Mouse (Mus musculus) hindbrain, embryonic 13.5 days (tissue): ENCODE measurements around the gene Gps2. TPM values are rescaled to one million over a fixed set of nuclear protein-coding genes. Genes with fewer than 3 reads are reported as not detected.

Experiments
- ATAC-seq: fragments of 200-750 bp; cut with Nextera tagmentation; 2 replicates; pipeline ENCODE4 v1.8.0; 2017; ENCODE audit warnings: moderate TSS enrichment; ENCODE audit not compliant: low FRiP score
- H3K27ac ChIP-seq: fragments of 300-500 bp; sonication (generic); 2 replicates; pipeline ENCODE4 v1.5.1; 2015; ENCODE audit warnings: inconsistent platforms, mild to moderate bottlenecking, moderate library complexity
- H3K27me3 ChIP-seq: fragments of 300-500 bp; sonication (generic); 2 replicates; pipeline ENCODE4 v1.6.1; 2015; ENCODE audit warnings: mild to moderate bottlenecking, inconsistent platforms
- H3K36me3 ChIP-seq: fragments of 300-500 bp; sonication (generic); 2 replicates; pipeline ENCODE4 v1.6.1; 2015; ENCODE audit warnings: mild to moderate bottlenecking, inconsistent platforms
- H3K4me1 ChIP-seq: fragments of 300-500 bp; sonication (generic); replicated peaks from 2 replicates; pipeline ENCODE4 v1.6.1; 2015; ENCODE audit warnings: inconsistent platforms
- H3K4me2 ChIP-seq: fragments of 300-500 bp; sonication (generic); 2 replicates; pipeline ENCODE4 v1.6.1; 2015; ENCODE audit warnings: inconsistent platforms, mild to moderate bottlenecking, moderate library complexity
- H3K4me3 ChIP-seq: fragments of 300-500 bp; sonication (generic); 2 replicates; pipeline ENCODE4 v1.5.1; 2015; ENCODE audit warnings: mild to moderate bottlenecking, inconsistent platforms
- H3K9ac ChIP-seq: fragments of 300-500 bp; sonication (generic); 2 replicates; pipeline ENCODE4 v1.6.1; 2015; ENCODE audit warnings: mild to moderate bottlenecking, inconsistent platforms
- H3K9me3 ChIP-seq: fragments of 300-500 bp; sonication (generic); 2 replicates; pipeline ENCODE4 v1.6.1; 2016; ENCODE audit warnings: inconsistent platforms
- WGBS: fragments of 180-500 bp; shearing (Covaris S2); methylation state at CpG from one replicate; pipeline ENCODE4 v1.1.7; 2015; 5-methylcytosine and 5-hydroxymethylcytosine counted together
- polyA plus RNA-seq: library from polyadenylated mRNA; unstranded; fragments of >200 nt; fragmentation: Nextera tagmentation; extraction: Ambion mirVana; gene quantifications from 2 replicates; pipeline ENCODE4 v1.2.1, GENCODE M21; 2015

Gene Gps2
- polyA plus RNA-seq, 1 experiment from 2014 or later: 72.4 TPM

- 80% methylated on average over 5 of the region's 5 CpGs for WGBS
Measured at GRCm38 (mm10) chr11:69894671-69895070, 19.0 kb upstream of the Gps2 start.

DNA sequence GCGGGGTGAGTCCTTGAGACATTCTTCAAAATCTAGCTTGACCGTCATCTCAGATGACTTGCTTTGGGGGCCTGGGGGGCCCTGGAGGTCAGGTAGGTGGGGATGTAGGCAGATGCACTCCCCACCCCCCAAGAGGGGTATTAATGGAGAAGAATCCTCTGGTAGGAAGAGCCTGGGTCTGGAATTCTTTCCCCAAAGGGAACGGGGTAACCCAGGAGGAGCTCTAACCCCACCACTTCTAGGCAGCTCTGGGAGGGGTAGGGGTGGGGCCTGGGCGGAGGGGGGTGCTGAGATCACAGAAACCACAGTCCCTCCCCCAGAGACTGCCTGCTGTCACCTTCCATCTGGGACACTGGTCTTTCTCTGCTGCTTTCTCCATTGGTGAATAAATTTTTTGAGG is 18.4 kb upstream of the Gps2 start, which contains the start of gene Acap1:
Acap1 (minus strand) TSS at position 249 of the 400 bp plus-strand sequence.
- no peak within 1 kb of the TSS for H3K4me3 ChIP-seq
- WGBS: 84% methylated on average over 4 of the region's 4 CpGs
- no peak for ATAC-seq
- H3K9me3 ChIP-seq: no peaks in the 10 kb centered on the region
- peaks cover 3% of the 10 kb centered on the region; the same call in 1 of the 2 replicates for H3K36me3 ChIP-seq
- no peak within 1 kb of the TSS for H3K9ac ChIP-seq
- H3K4me1 ChIP-seq: peaks cover 21% of the 10 kb centered on the region
- no peak within 1 kb of the TSS for H3K27ac ChIP-seq
- 0 out of 2 replicates have a peak, but pooled peaks cover 3% of the 10 kb centered on the region for H3K27me3 ChIP-seq
- no peak within 1 kb of the TSS for H3K4me2 ChIP-seq

More at GRCm38 (mm10) chr11:69894671-69895070, 19.0 kb upstream of the Gps2 start:
- Histone ChIP-seq H3K36me3 (peaks cover 3% of the 10 kb centered on the region; the same call in 1 of the 2 replicates), H3K9ac (no peak overlapping the region), H3K4me1 (peaks cover 17% of the 10 kb centered on the region), H3K4me2 (no peak overlapping the region), H3K9me3 (no peaks in the 10 kb centered on the region), H3K4me3 (no peak overlapping the region), H3K27me3 (0 out of 2 replicates have a peak, but pooled peaks cover 3% of the 10 kb centered on the region), H3K27ac (no peak overlapping the region)
- no peak for ATAC-seq

- peak overlapping the region; percentile 89 for H3K4me3 ChIP-seq
- H3K4me2 ChIP-seq: peak overlapping the region; percentile 94
- peaks cover 21% of the 10 kb centered on the region for H3K36me3 ChIP-seq
- WGBS: 35% methylated on average over 4 of the region's 4 CpGs
- H3K9me3 ChIP-seq: no peaks in the 10 kb centered on the region
- H3K9ac ChIP-seq: peak overlapping the region; percentile 97
- no peak for ATAC-seq
- no peaks in the 10 kb centered on the region for H3K27me3 ChIP-seq
- H3K27ac ChIP-seq: peak overlapping the region; percentile 99; the same call in 1 of the 2 replicates
- H3K4me1 ChIP-seq: peaks cover 36% of the 10 kb centered on the region
Measured at GRCm38 (mm10) chr11:69899870-69900269, 13.8 kb upstream of the Gps2 start.

GRCm38 (mm10) chr11:69900471-69901405 is 12.9 kb upstream of the Gps2 start, which contains the start of the genes 2810408A11Rik and Neurl4:
Gene 2810408A11Rik (minus strand): TSS chr11:69900987.
Gene Neurl4 (plus strand): TSS chr11:69901072.
- Histone ChIP-seq H3K36me3 (peaks cover 29% of the 10 kb centered on the region), H3K9me3 (no peaks in the 10 kb centered on the region), H3K4me3 (peak within 1 kb of the TSS; percentile 89), H3K9ac (peak within 1 kb of the TSS; percentile 97), H3K27me3 (no peaks in the 10 kb centered on the region), H3K4me2 (peak within 1 kb of the TSS; percentile 94), H3K4me1 (peaks cover 36% of the 10 kb centered on the region), H3K27ac (peak within 1 kb of the TSS; percentile 99)
- ATAC-seq: peak; percentile 93
- under 1% methylated on average over 38 of the region's 38 CpGs for WGBS

DNA sequence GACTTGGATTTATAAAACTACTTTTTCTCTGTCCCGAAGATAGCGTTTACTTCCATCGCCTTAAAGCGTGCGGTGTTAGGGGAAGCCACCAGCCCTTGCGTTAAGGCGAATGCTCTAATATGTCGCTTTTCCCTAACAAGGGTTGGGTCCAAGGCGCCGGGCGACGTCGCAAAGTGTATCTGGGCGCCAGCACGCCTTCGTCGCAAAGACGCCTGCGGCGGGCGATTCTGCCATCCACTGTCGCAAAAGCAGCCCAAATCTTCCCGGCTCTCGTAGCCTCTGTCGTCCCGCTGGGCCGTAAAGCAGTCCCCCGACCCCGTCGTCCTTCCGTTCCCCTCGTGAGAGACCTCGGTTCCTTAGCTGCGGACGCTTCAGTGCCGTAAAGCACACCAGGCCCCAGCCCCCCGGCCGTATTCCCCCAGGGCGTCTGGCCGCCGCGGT is 12.3 kb upstream of the Gps2 start:
- peak; percentile 74 for ATAC-seq
- under 1% methylated on average over 42 of the region's 42 CpGs for WGBS
- Histone ChIP-seq H3K9me3 (no peaks in the 10 kb centered on the region), H3K4me2 (peak overlapping the region; percentile 94), H3K36me3 (peaks cover 36% of the 10 kb centered on the region), H3K27ac (peak overlapping the region; percentile 99), H3K4me3 (peak overlapping the region; percentile 89), H3K9ac (peak overlapping the region; percentile 97), H3K27me3 (no peaks in the 10 kb centered on the region), H3K4me1 (peaks cover 36% of the 10 kb centered on the region)

DNA sequence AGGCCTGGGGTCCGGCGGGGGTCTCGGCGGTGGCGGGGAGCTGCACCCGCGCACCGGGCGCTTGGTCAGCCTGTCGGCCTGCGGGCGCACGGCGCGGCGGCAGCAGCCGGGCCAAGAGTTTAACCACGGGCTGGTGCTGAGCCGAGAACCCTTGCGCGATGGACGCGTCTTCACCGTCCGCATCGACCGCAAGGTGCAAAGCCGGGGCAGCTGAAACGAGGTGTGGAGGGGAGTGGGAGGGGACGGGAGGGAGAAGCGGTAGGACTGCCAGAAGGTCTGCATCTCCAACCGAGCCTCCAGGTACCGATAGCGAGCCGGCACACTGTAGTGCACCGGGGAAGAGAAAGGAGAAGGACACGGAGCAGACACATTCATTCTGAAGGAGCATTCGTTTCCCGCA is 11.7 kb upstream of the Gps2 start:
- Histone ChIP-seq H3K36me3 (peaks cover 41% of the 10 kb centered on the region), H3K27me3 (no peaks in the 10 kb centered on the region), H3K4me3 (peak overlapping the region; percentile 89), H3K4me2 (peak overlapping the region; percentile 94), H3K9me3 (no peaks in the 10 kb centered on the region), H3K27ac (peak overlapping the region; percentile 99), H3K9ac (peak overlapping the region; percentile 97), H3K4me1 (peaks cover 36% of the 10 kb centered on the region)
- no peak for ATAC-seq
- WGBS: under 1% methylated on average over 34 of the region's 39 CpGs

- H3K36me3 ChIP-seq: peaks cover 49% of the 10 kb centered on the region
- H3K27ac ChIP-seq: no peak overlapping the region
- H3K9me3 ChIP-seq: no peaks in the 10 kb centered on the region
- H3K9ac ChIP-seq: peak overlapping the region; percentile 97
- peak overlapping the region; percentile 89 for H3K4me3 ChIP-seq
- no peaks in the 10 kb centered on the region for H3K27me3 ChIP-seq
- peaks cover 35% of the 10 kb centered on the region for H3K4me1 ChIP-seq
- WGBS: 88% methylated on average over 13 of the region's 13 CpGs
- peak overlapping the region; percentile 94 for H3K4me2 ChIP-seq
- no peak for ATAC-seq
Measured at GRCm38 (mm10) chr11:69902972-69903371, 10.7 kb upstream of the Gps2 start.

DNA sequence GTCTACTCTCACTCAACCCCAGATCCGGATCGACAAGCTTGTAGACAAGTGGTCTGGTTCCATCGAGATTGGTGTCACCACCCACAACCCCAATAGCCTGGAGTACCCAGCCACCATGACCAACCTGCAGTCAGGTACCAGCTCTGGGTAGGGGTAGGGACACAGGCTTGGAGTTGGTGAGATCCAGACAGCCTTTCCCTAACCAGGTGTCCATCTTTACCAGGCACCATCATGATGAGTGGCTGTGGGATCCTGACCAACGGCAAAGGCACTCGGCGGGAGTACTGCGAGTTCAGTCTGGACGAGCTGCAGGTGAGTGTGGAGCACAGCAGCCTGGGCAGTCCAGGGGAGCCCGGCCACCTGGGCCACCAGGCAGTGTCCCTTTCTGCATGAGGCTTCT is 9.4 kb upstream of the Gps2 start:
- H3K4me3 ChIP-seq: no peak overlapping the region
- WGBS: 98% methylated on average over 9 of the region's 9 CpGs
- H3K27ac ChIP-seq: no peak overlapping the region
- H3K27me3 ChIP-seq: no peaks in the 10 kb centered on the region
- H3K4me2 ChIP-seq: no peak overlapping the region
- ATAC-seq: no peak
- H3K4me1 ChIP-seq: peaks cover 22% of the 10 kb centered on the region
- H3K36me3 ChIP-seq: peaks cover 62% of the 10 kb centered on the region
- H3K9me3 ChIP-seq: no peaks in the 10 kb centered on the region
- H3K9ac ChIP-seq: no peak overlapping the region

DNA sequence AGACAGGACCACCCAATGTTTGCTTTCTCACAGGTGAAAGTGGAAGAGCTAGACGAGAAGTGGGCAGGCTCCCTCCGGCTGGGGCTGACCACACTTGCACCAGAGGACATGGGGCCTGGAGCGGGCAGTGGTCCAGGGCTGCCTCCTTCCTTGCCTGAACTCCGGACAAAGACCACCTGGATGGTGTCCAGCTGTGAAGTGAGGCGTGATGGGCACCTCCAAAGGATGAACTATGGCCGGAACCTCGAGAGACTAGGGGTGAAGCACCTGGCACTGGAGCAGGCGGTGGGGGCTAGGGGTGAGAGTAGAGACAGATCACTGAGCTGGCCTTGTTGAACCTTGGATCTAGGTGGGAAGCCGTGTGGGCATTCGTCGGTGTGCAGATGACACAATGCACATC is 5.0 kb upstream of the Gps2 start:
- Histone ChIP-seq H3K36me3 (peaks cover 98% of the 10 kb centered on the region), H3K4me3 (no peak overlapping the region), H3K27ac (no peak overlapping the region), H3K9ac (no peak overlapping the region), H3K9me3 (no peaks in the 10 kb centered on the region), H3K4me2 (no peak overlapping the region), H3K4me1 (peaks cover 9% of the 10 kb centered on the region), H3K27me3 (no peaks in the 10 kb centered on the region)
- 94% methylated on average over 11 of the region's 11 CpGs for WGBS
- ATAC-seq: no peak

DNA sequence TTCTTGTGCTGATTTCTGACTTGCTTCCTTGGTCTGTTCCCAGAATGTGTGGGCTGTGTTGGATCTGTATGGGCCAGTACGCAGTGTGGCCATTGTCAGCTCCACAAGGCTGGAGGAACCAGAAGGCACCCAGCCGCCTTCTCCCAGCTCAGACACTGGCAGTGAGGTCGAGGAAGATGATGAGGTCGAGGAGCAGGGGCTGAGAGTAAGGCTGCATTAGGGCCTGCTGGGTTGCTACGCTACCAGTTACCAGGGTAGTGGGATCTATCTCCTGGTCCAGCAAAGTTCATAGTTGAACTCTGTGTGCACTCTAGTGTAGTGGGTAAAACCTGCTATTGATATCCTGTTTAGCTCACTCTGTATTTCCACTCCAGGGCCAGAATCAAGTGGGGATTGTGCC is 4.5 kb upstream of the Gps2 start:
- 92% methylated on average over 5 of the region's 5 CpGs for WGBS
- no peak for ATAC-seq

GRCm38 (mm10) chr11:69910177-69910576 is 3.5 kb upstream of the Gps2 start:
- Histone ChIP-seq H3K36me3 (peaks cover 88% of the 10 kb centered on the region), H3K4me1 (peaks cover 20% of the 10 kb centered on the region), H3K27me3 (no peaks in the 10 kb centered on the region), H3K9ac (0 out of 2 replicates have a peak overlapping the region, but pooled peaks have one; percentile 8), H3K4me3 (no peak overlapping the region), H3K27ac (no peak overlapping the region), H3K4me2 (no peak overlapping the region), H3K9me3 (no peaks in the 10 kb centered on the region)
- ATAC-seq: no peak
- WGBS: 96% methylated on average over 8 of the region's 8 CpGs

More for the DNA sequence above, 4.5 kb upstream of the Gps2 start:
- Histone ChIP-seq H3K27ac (no peak overlapping the region), H3K27me3 (no peaks in the 10 kb centered on the region), H3K4me1 (peaks cover 10% of the 10 kb centered on the region), H3K9me3 (no peaks in the 10 kb centered on the region), H3K4me3 (no peak overlapping the region), H3K36me3 (peaks cover 93% of the 10 kb centered on the region), H3K4me2 (no peak overlapping the region), H3K9ac (no peak overlapping the region)

DNA sequence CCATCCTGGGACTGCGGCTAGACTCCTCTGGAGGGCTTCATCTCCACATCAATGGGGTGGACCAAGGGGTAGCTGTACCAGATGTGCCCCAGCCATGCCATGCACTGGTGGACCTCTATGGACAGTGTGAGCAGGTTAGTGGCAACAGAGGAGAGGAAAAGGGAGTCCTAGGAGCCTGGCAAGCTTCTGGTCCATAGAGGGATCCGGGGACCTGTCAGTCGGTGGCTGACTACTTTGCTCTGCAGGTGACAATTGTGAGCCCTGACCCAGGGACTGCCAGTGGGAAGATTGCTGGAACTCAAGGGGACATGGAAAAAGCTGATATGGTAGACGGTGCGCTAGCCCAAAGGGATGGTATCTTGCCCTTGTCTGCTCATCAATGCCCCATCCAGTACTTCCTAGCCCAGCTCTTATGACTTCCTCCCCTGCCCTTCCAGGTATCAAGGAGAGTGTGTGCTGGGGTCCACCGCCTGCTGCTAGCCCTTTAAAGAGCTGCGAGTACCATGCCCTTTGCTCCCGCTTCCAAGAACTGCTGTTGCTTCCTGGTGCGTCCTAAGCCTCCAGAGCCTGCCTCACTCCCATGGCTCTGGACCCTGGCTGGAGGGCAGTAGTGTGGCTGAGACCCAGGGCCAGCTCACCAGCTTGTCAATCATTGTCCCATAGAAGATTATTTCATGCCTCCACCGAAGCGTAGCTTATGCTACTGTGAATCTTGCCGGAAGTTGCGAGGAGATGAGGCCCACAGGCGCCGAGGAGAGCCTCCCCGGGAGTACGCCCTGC is 2.7 kb upstream of the Gps2 start:
- WGBS: 96% methylated on average over 17 of the region's 17 CpGs
- no peaks in the 10 kb centered on the region for H3K9me3 ChIP-seq
- H3K27me3 ChIP-seq: no peaks in the 10 kb centered on the region
- no peak for ATAC-seq
- no peak overlapping the region for H3K27ac ChIP-seq
- peaks cover 28% of the 10 kb centered on the region for H3K4me1 ChIP-seq
- 0 out of 2 replicates have a peak overlapping the region, but pooled peaks have one; percentile 8 for H3K9ac ChIP-seq
- H3K36me3 ChIP-seq: peaks cover 88% of the 10 kb centered on the region
- H3K4me2 ChIP-seq: no peak overlapping the region
- H3K4me3 ChIP-seq: no peak overlapping the region
